Mouse (Mus musculus) kidney, adult 2 months (tissue): Measurements from ENCODE around the gene Itgb7. TPM values are rescaled to one million over a fixed set of nuclear protein-coding genes. Genes with fewer than 3 reads are reported as not detected.
"Not testable (repeated sequence)": the region's sequence is repeated elsewhere in the genome, so short reads cannot be mapped to it uniquely, and the experiment has no call there.

Source experiments
- DNase-seq: peaks from one replicate; pipeline ENCODE4 v3.0.0; 2021
- H3K27ac ChIP-seq: fragments of 200-500 bp; 2 replicates; pipeline ENCODE4 v1.5.1; 2012; ENCODE audit warnings: low read depth, low read length, control low read depth, inconsistent platforms; ENCODE audit not compliant: insufficient read depth
- H3K27me3 ChIP-seq: fragments of 200-500 bp; replicated peaks from 2 replicates; pipeline ENCODE4 v1.6.1; 2012; ENCODE audit warnings: mild to moderate bottlenecking, moderate library complexity, low read length, inconsistent platforms; ENCODE audit not compliant: control insufficient read depth, insufficient read depth
- H3K36me3 ChIP-seq: fragments of 200-500 bp; 2 replicates; pipeline ENCODE4 v1.6.1; 2012; ENCODE audit warnings: mild to moderate bottlenecking, moderate library complexity, low read length, inconsistent platforms; ENCODE audit not compliant: control insufficient read depth, insufficient read depth
- H3K4me1 ChIP-seq: fragments of 200-500 bp; 2 replicates; pipeline ENCODE4 v1.6.1; 2011; ENCODE audit warnings: low read length; ENCODE audit not compliant: control insufficient read depth, insufficient read depth
- H3K4me3 ChIP-seq: fragments of 200-500 bp; 2 replicates; pipeline ENCODE4 v1.5.1; 2011; ENCODE audit warnings: mild to moderate bottlenecking, low read depth, low read length, control low read depth; ENCODE audit not compliant: insufficient read depth
- CTCF ChIP-seq: fragments of 200-500 bp; conservative IDR thresholded peaks from 2 replicates; pipeline ENCODE4 v1.5.1; 2011; ENCODE audit warnings: low read depth, mild to moderate bottlenecking, control low read depth, low read length, moderate library complexity, mixed read lengths; ENCODE audit not compliant: insufficient read depth, insufficient read length
- POLR2A ChIP-seq: fragments of 200-500 bp; IDR thresholded peaks from one replicate; pipeline ENCODE4 v1.6.1; 2011; ENCODE audit warnings: low read depth, low read length, control low read depth
- WGBS: fragments of 180-500 bp; shearing (Covaris S2); methylation state at CpG from one replicate; pipeline ENCODE4 v1.1.7; 2018; 5-methylcytosine and 5-hydroxymethylcytosine counted together
- polyA plus RNA-seq: library from polyadenylated mRNA; depleted of rRNA; stranded (reverse); fragments of >200 nt; gene quantifications from 2 replicates; pipeline ENCODE4 v1.2.3, GENCODE M21; 2012

Itgb7 gene
- polyA plus RNA-seq, 1 experiment = 11.1 TPM

DNA sequence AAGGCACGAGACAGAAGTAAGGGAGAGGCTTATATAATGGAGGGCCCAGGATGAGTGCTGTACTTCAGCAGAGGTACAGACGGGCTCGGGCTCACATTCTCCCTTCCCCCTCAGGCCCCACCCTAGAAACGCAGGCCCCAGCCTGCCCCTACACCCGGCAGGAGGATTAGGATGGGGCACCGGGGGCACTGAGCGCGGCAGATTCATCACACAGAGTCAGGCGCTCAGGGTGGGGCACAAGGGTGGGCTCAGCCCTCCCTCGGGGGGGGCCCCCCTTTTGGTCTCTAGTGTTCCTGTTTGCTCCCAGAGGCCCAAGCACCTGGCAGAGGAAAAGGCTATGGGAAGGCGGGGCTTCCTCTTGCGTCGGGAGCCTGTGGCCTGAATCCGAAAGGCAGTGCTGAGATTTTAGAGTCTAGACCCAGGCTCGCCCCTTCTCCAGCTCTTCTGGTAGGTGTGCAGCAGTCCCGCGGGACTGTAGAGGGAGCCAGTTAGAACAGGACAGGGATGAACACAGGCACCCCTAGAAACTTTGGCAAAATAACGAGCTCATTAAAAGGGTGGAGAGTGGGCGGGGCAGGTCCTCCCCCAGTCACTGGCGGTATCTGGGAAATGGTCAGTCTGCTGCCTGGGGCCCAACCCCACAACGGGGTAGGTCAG is 3.8 kb upstream of the Itgb7 start:
- peak; percentile 66 for DNase-seq

DNA sequence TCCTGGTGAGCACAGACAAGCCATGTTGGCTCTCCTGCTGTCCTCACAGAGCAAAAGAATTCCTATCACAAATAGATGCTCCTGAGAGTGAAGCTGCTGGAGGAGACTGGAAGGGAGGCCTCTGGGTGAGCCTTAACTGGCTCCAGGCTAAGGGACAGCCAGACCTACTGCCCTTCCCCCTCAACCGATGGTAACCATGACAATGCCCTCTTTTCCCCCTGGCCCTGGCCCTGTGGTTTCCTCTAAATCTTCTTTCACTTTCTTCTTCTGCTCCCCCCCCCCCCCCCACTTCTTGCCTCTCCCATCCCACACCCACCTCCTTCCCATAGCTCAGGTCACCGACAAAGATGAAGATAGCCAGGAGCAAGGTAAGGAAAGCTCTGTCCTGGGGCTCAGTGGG is 2.2 kb upstream of the Itgb7 start:
- Histone ChIP-seq H3K27me3 (no peaks in the 10 kb centered on the region), H3K36me3 (no peaks in the 10 kb centered on the region), H3K27ac (no peak overlapping the region), H3K4me1 (no peaks in the 10 kb centered on the region), H3K4me3 (no peak overlapping the region)
- 34% methylated on average over 2 of the region's 2 CpGs for WGBS
- peak; percentile 45 for DNase-seq
- TF ChIP-seq CTCF = no peak
- TF ChIP-seq POLR2A = no peak

More for the DNA sequence above, 3.8 kb upstream of the Itgb7 start:
- Histone ChIP-seq H3K27me3 (no peaks in the 10 kb centered on the region), H3K4me3 (no peak overlapping the region), H3K36me3 (no peaks in the 10 kb centered on the region), H3K4me1 (no peaks in the 10 kb centered on the region), H3K27ac (no peak overlapping the region)
- TF ChIP-seq CTCF (no peak), POLR2A (no peak)
- 31% methylated on average over 21 of the region's 21 CpGs for WGBS

DNA sequence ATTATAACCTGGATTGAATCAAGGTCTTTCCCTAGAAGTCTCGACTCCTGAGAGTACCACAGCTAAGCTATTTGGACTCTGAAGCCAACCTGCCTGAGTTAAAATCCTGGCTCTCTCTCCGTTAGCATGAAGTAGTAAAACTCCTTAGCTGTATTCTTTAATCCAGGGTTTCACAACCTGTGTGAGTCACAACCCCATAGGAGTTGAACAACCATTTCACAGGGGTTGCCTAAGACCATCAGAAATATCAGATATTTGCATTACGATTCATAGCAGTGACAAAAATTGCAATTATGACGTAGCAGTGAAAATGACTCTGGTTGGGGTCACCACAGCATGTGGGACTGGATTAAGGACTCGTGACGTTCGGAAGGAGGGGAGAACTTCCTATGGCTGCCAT is 1.0 kb upstream of the Itgb7 start:
- DNase-seq = no peak
- Histone ChIP-seq H3K4me1 (no peaks in the 10 kb centered on the region), H3K36me3 (no peaks in the 10 kb centered on the region), H3K27me3 (no peaks in the 10 kb centered on the region), H3K4me3 (no peak overlapping the region), H3K27ac (no peak overlapping the region)
- 87% methylated on average over 7 of the region's 7 CpGs for WGBS
- TF ChIP-seq POLR2A (no peak), CTCF (no peak)

DNA sequence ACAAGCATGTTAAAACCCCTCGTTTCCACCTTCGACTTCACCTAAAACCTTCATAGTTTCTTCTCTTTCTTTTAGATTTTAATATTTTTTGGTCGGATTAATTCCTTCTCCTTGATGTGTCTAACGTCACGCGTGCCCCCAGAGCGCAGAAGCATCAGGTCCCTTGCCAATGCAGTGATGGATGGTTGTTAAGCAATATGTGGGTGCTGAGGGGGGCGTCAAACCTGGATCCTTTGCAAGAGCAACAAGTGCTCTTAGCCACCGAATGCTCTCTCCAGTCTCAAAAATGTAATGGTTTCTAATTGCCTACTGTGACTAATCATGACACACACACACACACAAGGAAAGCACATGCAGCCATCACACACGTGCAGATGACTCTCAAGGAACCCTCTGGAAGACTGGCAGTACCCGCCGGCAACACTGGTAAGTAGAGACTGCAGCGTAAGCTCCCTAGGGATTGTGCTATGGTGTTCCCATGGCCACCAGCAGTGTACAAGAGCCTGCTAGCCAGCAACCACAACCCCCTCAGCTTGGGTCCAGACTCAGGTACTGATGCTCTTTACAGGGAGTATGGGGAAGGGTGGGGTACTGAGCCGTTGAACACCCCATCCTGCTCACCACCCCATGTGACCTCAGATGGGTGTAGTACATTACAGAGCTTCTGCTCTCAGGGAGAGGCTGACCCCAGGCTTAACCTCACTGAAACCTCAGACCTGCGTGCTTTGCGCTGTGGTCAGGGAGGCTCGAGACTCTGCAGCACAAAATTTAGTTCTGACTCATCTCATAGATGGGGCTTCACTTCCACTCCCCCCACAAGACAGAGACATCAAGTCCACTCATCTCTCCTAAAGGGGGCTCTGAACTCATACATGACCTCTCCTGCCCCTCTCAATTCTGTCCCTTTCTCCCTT is 1.1 kb downstream of the Itgb7 start:
- no peak for DNase-seq
- WGBS = 78% methylated on average over 17 of the region's 17 CpGs
- Histone ChIP-seq H3K4me1 (no peaks in the 10 kb centered on the region), H3K4me3 (no peak overlapping the region), H3K27me3 (no peaks in the 10 kb centered on the region), H3K36me3 (no peaks in the 10 kb centered on the region), H3K27ac (no peak overlapping the region)
- no peak for TF ChIP-seq CTCF
- TF ChIP-seq POLR2A = no peak

DNA sequence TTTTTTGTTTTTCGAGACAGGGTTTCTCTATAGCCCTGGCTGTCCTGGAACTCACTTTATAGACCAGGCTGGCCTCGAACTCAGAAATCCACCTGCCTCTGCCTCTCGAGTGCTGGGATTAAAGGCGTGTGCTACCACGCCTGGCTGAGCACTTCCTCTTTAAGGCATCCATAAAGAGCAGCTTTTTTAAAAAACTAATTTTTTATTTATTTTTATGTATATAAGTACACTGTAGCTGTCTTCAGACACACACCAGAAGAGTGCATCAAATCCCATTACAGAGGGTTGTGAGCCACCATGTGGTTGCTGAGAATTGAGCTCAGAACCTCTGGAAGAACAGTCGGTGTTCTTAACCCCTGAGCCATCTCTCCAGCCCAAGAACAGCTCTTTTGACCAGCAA is 6.1 kb downstream of the Itgb7 start:
- 80% methylated on average over 6 of the region's 6 CpGs for WGBS
- not testable (repeated sequence) for H3K4me3 ChIP-seq, H3K27ac ChIP-seq, H3K27me3 ChIP-seq, H3K4me1 ChIP-seq, DNase-seq, H3K36me3 ChIP-seq

DNA sequence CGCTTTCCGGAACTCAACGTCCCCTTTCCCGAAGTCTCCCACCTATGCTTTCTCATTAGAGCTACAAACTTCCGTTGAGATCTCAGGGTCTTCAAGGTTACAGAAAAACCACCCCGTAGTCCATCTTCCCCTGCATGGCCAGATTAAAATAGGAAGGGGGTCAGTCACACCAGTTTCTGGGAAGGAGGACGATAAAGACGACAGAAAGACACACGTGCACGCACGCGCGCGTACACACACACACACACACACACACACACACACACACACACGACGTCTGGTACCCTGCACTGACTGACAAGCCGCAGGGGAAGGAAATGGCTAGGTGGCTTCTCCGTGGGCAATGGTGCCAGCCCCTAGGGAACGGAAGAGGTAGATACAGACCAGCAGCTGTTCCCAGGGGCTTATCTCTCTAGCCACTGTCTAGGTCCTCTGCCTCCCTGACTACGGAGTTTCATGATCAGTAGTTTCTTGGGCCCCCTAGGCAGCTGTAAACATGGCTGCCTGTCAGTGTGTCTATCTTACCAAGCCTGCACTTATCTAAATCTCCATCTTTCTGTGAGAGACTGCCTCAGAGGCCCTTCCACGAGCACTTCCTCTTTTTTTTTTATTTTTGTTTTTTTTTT is 6.6 kb downstream of the Itgb7 start:
- H3K36me3 ChIP-seq = no peaks in the 10 kb centered on the region
- no peaks in the 10 kb centered on the region for H3K27me3 ChIP-seq
- TF ChIP-seq POLR2A = no peak
- TF ChIP-seq CTCF = no peak
- 20% methylated on average over 21 of the region's 21 CpGs for WGBS
- DNase-seq = peak; percentile 20
- no peak overlapping the region for H3K27ac ChIP-seq
- peak overlapping the region; percentile 38 for H3K4me3 ChIP-seq
- peaks cover 3% of the 10 kb centered on the region; the same call in 1 of the 2 replicates for H3K4me1 ChIP-seq

DNA sequence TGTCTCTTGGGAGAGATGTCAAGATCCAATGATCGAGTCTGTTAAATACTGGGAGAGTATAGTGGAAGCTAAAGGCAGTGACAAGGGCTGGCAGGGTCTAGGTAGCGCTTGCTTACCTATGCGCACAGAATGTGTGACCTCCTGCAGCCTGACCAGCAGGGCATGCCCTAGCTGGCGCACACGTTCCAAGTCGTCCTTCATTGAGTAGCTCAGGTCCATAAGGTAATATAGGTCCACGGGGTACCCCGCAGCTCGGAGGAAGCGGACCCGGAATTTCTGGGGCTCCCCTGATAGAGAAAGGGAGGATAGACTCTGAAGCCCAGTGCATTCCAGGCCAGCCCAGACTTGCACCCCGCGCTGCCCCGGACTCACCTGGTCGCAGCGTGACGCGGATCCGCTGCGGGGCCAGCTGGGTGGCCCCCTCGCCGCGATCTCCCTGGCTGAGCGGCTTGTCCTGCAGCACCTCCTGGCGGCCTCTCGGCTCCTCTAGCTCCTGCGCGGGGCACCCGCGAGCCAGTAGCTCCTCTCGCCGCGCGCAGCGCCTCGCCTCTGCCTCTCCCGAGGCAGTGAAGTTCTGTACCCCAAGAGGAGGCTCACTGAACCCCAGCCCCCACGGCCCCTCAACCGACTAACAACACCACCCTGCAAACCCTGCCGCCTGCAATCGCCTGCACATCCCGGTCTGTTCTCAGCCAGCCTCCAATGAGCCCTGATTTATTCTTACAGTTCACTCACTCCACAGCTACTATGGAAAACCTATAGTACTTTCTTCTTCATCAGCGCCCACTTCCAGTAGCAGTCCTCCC is 7.4 kb downstream of the Itgb7 start:
- H3K4me1 ChIP-seq = peaks cover 3% of the 10 kb centered on the region; the same call in 1 of the 2 replicates
- H3K27ac ChIP-seq = no peak overlapping the region
- TF ChIP-seq CTCF = peak; percentile 71
- no peak for TF ChIP-seq POLR2A
- H3K4me3 ChIP-seq = peak overlapping the region; percentile 38
- no peaks in the 10 kb centered on the region for H3K27me3 ChIP-seq
- WGBS = 4% methylated on average over 43 of the region's 43 CpGs
- H3K36me3 ChIP-seq = no peaks in the 10 kb centered on the region
- DNase-seq = peak; percentile 81
